Mouse (Mus musculus) gastrocnemius, adult 8-10 months (tissue): Measurements from ENCODE around the gene Insl3. TPM values are rescaled to one million over a fixed set of nuclear protein-coding genes. Genes with fewer than 3 reads are reported as not detected.
"Not testable (repeated sequence)": the region's sequence is repeated elsewhere in the genome, so short reads cannot be mapped to it uniquely, and the experiment has no call there.

ENCODE experiments used
- DNase-seq, 2 experiments: peaks; one replicate each; pipeline ENCODE4 v3.0.0; 2022; ENCODE audit warnings: low spot score in 2 of 2
- total RNA-seq, 4 experiments: library from RNA; stranded (reverse); gene quantifications; 2 replicates each; pipeline ENCODE4 v1.2.4; 2022

The Insl3 gene
- total RNA-seq, 4 experiments from 2014 or later: 0.54 TPM; not detected in 3

GRCm38 (mm10) chr8:71676803-71677202, 12.2 kb upstream of the Insl3 start:
- DNase-seq: no peak

GRCm38 (mm10) chr8:71677555-71677954, 11.5 kb upstream of the Insl3 start:
- no peak for DNase-seq

DNA sequence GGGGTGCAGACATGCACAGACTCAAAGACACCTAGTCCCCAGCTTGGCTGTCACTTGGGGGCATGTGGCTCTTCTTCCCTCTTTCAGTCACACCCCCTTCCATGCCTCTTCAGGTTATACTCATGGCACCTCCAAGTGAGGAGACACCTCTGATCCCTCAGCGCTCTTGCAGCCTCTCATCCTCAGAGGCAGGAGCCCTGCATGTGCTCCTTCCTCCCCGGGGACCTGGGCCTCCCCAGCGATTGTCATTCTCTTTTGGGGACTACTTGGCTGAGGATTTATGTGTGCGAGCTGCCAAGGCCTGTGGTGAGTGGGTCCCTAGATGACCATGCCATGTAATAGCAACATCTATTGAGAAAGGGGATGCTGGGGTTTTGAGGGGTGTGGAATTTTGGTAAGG, 10.8 kb upstream of the Insl3 start:
- DNase-seq: no peak

GRCm38 (mm10) chr8:71679116-71679515, 9.9 kb upstream of the Insl3 start:
- DNase-seq: no peak

- no peak for DNase-seq
Observed at GRCm38 (mm10) chr8:71679550-71680168, 9.4 kb upstream of the Insl3 start.

GRCm38 (mm10) chr8:71680471-71680870, 8.5 kb upstream of the Insl3 start:
- DNase-seq: no peak

GRCm38 (mm10) chr8:71681369-71681915, 7.6 kb upstream of the Insl3 start:
- no peak for DNase-seq

DNA sequence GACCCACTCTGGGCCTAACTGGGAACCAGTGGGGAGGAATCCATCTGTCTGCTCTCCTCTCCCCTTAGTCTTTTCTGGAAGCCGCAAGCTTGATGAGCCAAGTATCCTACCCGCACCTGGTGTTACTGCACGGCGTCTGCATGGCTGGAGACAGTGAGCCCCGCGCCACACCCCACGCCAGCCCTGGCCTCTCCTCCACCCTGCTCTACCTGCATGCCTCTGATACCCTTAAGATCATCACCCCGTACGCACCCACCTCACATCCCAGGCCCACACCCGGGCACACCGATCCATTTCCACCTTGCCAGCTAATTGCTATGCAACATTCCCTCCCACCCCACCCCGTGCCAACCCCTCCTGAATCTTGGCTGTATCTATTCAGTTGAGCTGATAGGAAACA, 6.2 kb upstream of the Insl3 start:
- no peak for DNase-seq

- DNase-seq: no peak
Observed at GRCm38 (mm10) chr8:71684701-71685100, 4.3 kb upstream of the Insl3 start.

GRCm38 (mm10) chr8:71685573-71685972, 3.4 kb upstream of the Insl3 start:
- no peak for DNase-seq

DNA sequence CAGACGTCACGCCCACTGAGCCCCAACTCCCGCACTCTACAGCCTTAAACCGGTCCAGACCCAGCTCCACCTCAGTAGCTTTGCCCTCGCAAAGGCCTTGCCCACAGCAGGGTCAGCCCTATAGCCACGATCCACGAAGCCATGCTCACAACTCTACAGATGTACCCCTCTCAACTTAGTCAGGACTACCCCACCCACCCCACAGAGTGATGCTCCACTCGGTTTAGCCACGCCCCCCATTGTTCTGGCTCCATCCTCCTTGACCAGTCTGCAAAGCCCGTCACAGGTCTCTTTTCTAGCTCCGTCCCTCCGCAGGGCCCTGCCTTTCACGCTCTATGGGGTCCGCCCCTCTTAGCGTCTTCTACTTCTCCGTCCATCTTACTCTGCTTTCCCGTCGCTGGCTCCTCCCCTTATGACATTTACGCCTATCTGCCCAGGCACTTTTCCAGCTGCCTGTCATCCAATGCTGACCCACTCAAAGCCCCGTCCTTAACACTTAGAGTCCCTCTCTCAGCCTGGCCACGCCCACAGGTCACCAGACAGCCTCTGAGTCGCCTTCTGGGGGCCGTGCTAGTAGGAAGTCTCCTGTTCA, 2.8 kb upstream of the Insl3 start:
- DNase-seq: no peak

DNA sequence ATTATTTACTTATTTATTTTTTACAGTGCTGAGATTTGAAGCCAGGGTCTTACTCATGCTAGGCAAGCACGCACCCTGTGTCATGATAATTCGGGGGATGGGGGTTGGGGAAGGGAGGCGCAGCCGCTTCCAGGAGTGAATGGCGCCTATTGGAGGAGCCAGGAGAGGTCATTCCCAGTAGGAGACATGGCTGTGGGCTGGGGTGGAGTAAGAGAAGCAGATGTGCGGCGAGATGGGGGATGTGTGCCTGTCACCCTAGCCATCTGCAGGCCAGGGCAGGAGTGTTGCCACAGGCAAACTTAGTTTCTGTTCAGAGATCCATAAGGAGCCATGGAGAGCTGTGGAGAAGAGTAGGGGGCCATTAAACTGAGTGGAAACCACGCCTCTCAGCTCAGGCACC, 1.4 kb upstream of the Insl3 start:
- no peak for DNase-seq

- DNase-seq: no peak
Observed at GRCm38 (mm10) chr8:71692509-71692908, 3.5 kb downstream of the Insl3 start.

GRCm38 (mm10) chr8:71693166-71694041, 4.4 kb downstream of the Insl3 start:
- DNase-seq: no peak

- DNase-seq: not testable (repeated sequence)
Observed at GRCm38 (mm10) chr8:71695456-71695855, 6.4 kb downstream of the Insl3 start.

DNA sequence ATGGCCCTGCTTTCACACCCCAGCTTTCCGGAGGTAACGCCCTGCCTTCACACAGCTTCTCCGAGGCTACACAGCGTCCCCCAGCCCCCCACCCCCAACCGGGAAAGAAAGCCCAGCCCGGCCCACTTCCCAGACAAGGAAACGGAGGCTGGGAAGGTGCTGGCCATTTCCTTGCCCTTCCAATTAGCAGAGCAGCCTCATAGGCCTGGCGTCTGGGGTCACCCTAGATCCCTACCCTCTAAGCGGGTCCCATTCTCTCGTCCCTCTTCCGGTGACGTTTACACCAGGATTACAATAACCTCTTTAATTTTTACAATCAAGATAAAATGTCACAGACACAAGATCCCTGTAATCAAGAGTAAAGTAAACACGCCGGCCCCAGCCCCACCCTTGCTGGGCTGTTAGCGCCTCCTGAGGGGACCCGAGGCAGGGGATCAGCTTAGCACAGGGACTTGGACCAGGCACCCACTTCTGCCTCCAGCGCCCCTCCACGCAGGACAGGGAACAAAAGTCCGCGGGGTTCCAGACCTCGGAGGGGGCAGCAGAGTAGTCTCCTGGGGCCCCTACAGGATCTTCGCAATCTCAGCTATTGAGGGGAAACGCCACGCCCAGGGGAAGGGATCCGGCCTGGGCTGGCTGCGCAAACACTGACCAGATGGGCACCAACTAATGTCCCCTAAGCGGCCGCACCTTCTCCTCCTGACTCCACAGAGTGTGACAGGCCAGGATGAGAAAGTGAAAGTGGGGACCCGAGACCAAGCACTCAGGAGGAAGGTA, 11.7 kb downstream of the Insl3 start:
- DNase-seq: no peak

DNA sequence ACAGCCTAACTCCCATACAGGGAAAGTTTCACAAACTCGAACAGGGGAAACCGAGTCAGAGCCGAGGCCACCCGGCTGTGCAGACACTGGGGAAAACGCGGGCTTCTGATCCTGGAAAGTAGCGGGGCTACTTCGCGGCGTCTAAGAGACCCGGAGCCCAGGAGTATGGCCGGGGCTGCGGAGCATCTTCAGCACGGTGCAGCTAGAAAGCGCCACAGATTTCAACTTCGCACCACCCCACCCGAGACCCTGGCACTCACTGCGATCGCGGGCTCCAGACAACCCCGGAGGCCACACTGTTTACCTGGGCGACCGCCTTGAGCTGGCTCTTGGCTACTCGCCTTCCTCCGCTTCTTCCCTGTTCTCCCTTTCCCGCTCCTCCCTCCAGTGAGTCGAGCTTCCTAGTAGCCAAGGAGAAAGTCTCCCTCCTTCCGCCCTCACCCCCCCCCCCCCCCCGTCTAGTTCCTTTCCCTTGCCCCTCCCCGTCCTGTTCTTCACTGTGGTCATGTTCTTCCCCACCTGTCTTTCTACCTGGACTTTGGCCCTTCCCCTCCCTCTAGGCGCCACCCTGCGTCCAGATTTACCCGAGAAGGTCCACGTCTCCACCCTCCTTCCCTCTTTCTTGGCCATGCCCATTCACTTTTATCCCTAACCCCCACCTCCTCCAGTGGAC, 12.5 kb downstream of the Insl3 start, which contains the start of gene B3gnt3:
Gene B3gnt3, minus strand, starts transcription at position 376 of the 673 bp plus-strand sequence.
- DNase-seq: no peak

GRCm38 (mm10) chr8:71702087-71702432, 13.0 kb downstream of the Insl3 start:
- DNase-seq: no peak

DNA sequence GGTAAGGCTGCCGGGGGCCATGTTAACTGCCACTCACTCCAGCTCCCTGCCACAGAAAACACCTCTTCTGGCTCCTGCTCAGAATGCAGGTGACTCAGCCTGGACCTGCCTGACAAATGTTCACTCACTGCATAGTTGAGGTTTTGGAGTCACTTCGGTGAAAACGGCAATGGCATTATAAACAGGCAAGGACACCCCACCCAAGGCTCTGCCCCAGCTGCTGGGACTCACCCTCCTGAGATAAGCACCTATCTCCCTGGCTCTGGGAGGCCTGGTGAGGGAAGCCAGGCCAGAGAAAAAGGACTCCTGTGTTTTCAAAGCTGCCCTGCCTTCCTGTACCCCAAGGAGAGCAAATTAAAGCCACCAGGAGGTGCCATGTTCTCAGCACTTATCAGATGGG, 13.9 kb downstream of the Insl3 start:
- no peak for DNase-seq

DNA sequence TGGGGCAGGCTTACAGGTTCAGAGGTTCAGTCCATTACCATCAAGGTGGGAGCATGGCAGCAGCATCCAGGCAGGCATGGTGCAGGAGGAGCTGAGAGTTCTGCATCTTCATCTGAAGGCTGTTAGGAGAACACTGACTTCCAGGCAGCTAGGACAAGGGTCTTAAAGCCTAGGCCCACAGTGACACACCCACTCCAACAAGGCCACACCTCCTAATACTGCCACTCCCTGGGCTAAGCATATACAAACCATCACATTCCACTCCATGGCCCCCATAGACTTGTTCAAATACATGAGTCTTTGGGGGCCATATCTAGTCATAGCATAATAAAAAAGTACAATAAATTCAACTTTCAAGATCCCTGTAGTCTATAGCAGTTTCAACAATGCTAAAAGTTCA, 14.4 kb downstream of the Insl3 start:
- not testable (repeated sequence) for DNase-seq

DNA sequence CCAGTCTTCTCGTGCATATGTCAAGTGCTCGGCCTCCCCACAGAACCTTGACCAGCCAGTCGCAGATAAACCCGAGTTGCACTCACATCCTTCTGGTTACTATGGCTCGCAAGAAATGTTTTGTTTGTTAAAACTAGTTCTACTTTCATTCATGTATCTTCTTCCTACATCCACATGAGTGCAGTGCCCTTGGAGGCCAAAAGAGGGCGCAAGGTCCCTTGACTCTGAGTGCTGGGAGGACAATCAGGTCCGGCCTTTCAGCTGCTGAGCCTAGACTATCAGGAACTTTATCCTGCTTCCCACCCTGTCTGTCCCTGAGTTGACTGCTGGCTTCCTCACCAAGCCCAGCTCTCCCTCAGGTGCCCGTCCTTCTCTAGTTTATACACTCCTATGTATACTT, 18.9 kb downstream of the Insl3 start:
- no peak for DNase-seq
